Mouse (Mus musculus) MEL (cell line): ENCODE results near the gene Rnf149.

ENCODE experiments used
- BHLHE40 ChIP-seq: IDR thresholded peaks from 2 replicates; pipeline ENCODE4 v1.6.1; 2012; ENCODE audit warnings: low read depth, mild to moderate bottlenecking, inconsistent platforms, low read length, improper control_type of control experiment, borderline replicate concordance
- E2F4 ChIP-seq: IDR thresholded peaks from 2 replicates; pipeline ENCODE4 v1.6.1; 2011; ENCODE audit warnings: low read depth, low read length, improper control_type of control experiment, borderline replicate concordance
- GATA1 ChIP-seq: IDR thresholded peaks from 2 replicates; pipeline ENCODE4 v1.6.1; 2011; ENCODE audit warnings: low read depth, low read length, improper control_type of control experiment
- MAFK ChIP-seq: IDR thresholded peaks from 2 replicates; pipeline ENCODE4 v1.6.1; 2011; ENCODE audit warnings: low read depth, mild to moderate bottlenecking, low read length, improper control_type of control experiment, borderline replicate concordance
- ZC3H11A ChIP-seq: IDR thresholded peaks from 2 replicates; pipeline ENCODE4 v1.6.1; 2012; ENCODE audit warnings: low read depth, mild to moderate bottlenecking, inconsistent platforms, low read length, improper control_type of control experiment

GRCm38 (mm10) chr1:39511775-39512174 is 65.4 kb downstream of the Rnf149 start:
- no peak for TF ChIP-seq BHLHE40
- no peak for TF ChIP-seq MAFK
- TF ChIP-seq E2F4 = no peak
- no peak for TF ChIP-seq ZC3H11A
- TF ChIP-seq GATA1 = no peak
